Mouse (Mus musculus) cerebellum, adult 2 months (tissue): ENCODE results near the gene Pknox2.

Experiments used
- CTCF ChIP-seq: fragments of 200-500 bp; IDR thresholded peaks from 2 replicates; pipeline ENCODE4 v1.5.1; 2011; ENCODE audit warnings: low read depth, mild to moderate bottlenecking, control low read depth, low read length, moderate library complexity, borderline replicate concordance; ENCODE audit not compliant: insufficient read depth
- POLR2A ChIP-seq: fragments of 200-500 bp; IDR thresholded peaks from 2 replicates; pipeline ENCODE4 v1.6.1; 2011; ENCODE audit warnings: low read length, control low read depth, borderline replicate concordance; ENCODE audit not compliant: insufficient read depth

GRCm38 (mm10) chr9:37093086-37093485 lies 54.1 kb downstream of the Pknox2 start:
- TF ChIP-seq POLR2A (no peak), CTCF (no peak)
